Mouse (Mus musculus) kidney, postnatal 10 days (tissue): ENCODE results near the gene Zcwpw1.
"Not testable (repeated sequence)": the region's sequence is repeated elsewhere in the genome, so short reads cannot be mapped to it uniquely, and the experiment has no call there.

Experiments
- DNase-seq: peaks from one replicate; pipeline ENCODE4 v3.0.0; 2021; ENCODE audit warnings: mixed read lengths

The Zcwpw1 gene

GRCm38 (mm10) chr5:137787151-137787928 lies at the start of gene Zcwpw1, which contains the start of gene Mepce:
Zcwpw1 (plus strand) TSS chr5:137787798.
Mepce (minus strand) TSS chr5:137787655.
- DNase-seq: peak; percentile 96

GRCm38 (mm10) chr5:137738516-137738915 lies 49.1 kb upstream of the Zcwpw1 start:
- DNase-seq: no peak

GRCm38 (mm10) chr5:137739471-137739870 lies 48.1 kb upstream of the Zcwpw1 start:
- no peak for DNase-seq

GRCm38 (mm10) chr5:137740506-137740905 lies 47.1 kb upstream of the Zcwpw1 start:
- no peak for DNase-seq

GRCm38 (mm10) chr5:137741023-137741931 lies 46.3 kb upstream of the Zcwpw1 start, which contains the start of gene Nyap1:
Nyap1 (minus strand) TSS chr5:137741607.
- peak; percentile 86 for DNase-seq

GRCm38 (mm10) chr5:137742048-137742447 lies 45.5 kb upstream of the Zcwpw1 start:
- no peak for DNase-seq

GRCm38 (mm10) chr5:137742836-137743235 lies 44.8 kb upstream of the Zcwpw1 start:
- DNase-seq: no peak

- no peak for DNase-seq
These were observed 43.4 kb upstream of the Zcwpw1 start for GRCm38 (mm10) chr5:137744197-137744596.

- peak; percentile 95 for DNase-seq
These were observed 42.1 kb upstream of the Zcwpw1 start, which contains the start of gene Tsc22d4 for GRCm38 (mm10) chr5:137745214-137746171. Tsc22d4 (plus strand) TSS chr5:137745730.

GRCm38 (mm10) chr5:137746282-137746850 lies 41.2 kb upstream of the Zcwpw1 start:
- DNase-seq: peak; percentile 85

- DNase-seq: peak; percentile 70
These were observed 40.7 kb upstream of the Zcwpw1 start for GRCm38 (mm10) chr5:137746851-137747325.

- DNase-seq: peak; percentile 70
These were observed 40.2 kb upstream of the Zcwpw1 start for GRCm38 (mm10) chr5:137747326-137747961.

- peak; percentile 55 for DNase-seq
These were observed 39.3 kb upstream of the Zcwpw1 start for GRCm38 (mm10) chr5:137748130-137748770.

GRCm38 (mm10) chr5:137749196-137749836 lies 38.3 kb upstream of the Zcwpw1 start:
- peak; percentile 50 for DNase-seq

GRCm38 (mm10) chr5:137750212-137750611 lies 37.4 kb upstream of the Zcwpw1 start:
- not testable (repeated sequence) for DNase-seq

- DNase-seq: no peak
These were observed 36.2 kb upstream of the Zcwpw1 start for GRCm38 (mm10) chr5:137751221-137751887.

GRCm38 (mm10) chr5:137751988-137752387 lies 35.6 kb upstream of the Zcwpw1 start:
- DNase-seq: no peak

GRCm38 (mm10) chr5:137753111-137753832 lies 34.3 kb upstream of the Zcwpw1 start:
- DNase-seq: no peak

GRCm38 (mm10) chr5:137755425-137755824 lies 32.2 kb upstream of the Zcwpw1 start:
- DNase-seq: no peak
